Mouse (Mus musculus) neural tube, embryonic 10.5 days (tissue): ENCODE results near the gene Pfkp.
A peak's percentile ranks its signal among the peaks of the same experiment; 100 is the strongest.

Source experiments
- DNase-seq: peaks from one replicate; pipeline ENCODE4 v3.0.0-alpha.2; 2017; ENCODE audit warnings: low spot score; ENCODE audit errors: extremely low spot score

The Pfkp gene

GRCm38 (mm10) chr13:6648669-6649233 lies at the start of gene Pfkp:
Gene Pfkp (minus strand): TSS chr13:6648777.
- DNase-seq = peak; percentile 80

GRCm38 (mm10) chr13:6690607-6691006 lies 42.0 kb upstream of the Pfkp start:
- DNase-seq = no peak

DNA sequence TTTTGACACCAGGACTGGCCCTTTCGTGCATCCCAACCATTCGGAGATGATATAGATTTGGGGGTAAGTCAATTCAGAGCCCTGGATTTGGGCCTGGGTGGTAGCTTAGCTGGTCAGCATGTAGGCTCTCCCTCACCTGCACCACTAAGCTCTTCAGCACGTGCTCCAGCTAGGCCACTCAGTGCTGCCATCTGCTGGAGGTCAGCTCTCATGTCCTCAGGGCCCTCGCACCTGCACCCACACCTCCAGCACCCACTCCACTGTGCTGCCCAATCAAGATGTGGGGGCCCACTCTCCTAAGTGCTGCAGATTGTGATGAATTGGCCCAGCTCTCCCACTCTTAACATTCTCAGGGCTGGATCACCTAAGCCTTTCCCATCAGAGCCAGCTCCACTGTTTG lies 41.4 kb upstream of the Pfkp start:
- peak; percentile 29 for DNase-seq

DNA sequence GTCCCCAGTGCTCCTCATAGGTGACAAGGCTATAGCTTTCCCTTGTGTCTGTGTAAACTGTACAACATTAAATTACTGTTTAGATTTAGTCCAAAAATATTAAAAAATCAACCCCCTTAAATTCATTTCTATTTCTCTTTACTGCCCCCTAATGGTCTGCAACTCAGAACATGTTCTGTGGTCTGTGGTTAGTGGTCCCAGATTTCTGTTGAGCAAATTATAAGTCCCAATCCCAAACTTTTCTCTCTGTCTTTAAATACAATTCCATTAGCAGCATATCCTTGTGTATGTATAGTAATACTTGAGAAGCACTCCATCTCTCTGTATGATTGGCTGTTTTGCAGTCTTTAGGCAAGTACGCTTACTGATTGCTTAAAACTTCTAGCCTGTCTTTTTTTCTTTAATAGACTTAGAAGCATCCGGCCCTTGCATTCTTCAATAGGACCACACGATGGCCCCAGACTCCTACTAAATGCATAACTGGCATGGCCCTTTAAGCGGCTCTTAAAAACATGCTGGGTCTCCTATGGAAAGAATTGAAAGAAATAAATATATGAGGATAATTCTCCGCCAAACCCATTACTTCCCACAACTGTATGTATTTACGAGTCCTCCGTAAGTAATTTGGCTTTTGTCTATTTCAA lies 40.3 kb upstream of the Pfkp start:
- DNase-seq = no peak

DNA sequence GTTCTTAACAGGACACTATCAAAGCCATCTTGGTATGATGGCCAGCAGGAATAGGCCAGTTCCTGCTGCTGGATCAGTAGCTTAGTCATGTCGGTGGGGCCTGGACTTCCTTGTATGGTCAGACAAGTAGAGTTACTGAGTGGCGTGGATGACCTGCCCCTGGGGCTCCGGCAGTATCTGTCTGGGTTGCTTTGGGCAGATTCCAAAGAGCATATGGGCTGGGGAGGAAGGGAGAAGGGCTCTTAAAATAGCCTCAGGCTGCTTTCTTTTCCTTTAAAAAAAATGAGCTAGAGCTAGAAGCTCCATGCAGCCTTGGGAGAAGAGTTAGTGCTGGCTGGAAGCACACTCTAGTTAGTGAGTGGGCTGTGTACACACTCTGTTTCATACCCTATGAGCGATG lies 18.3 kb upstream of the Pfkp start:
- no peak for DNase-seq

DNA sequence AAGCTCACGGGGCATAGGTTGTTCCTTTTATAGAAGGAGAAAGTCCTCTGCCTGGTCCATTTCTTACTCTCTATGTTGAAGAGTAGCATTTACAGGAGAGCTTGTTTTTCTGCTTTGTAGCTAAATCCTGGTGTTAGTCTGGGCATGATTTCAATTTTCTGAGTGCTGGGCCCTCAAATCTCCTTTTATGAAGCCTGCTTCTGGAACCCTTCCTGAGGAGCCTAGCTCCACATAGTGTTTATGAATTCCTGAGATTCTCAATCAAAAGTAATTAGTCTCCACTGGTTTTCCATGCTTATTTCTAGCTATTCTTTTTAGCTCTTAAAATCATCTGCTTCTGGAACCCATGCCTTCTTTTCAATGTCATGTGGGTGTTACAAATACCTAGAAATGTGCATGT lies 16.9 kb upstream of the Pfkp start:
- no peak for DNase-seq

GRCm38 (mm10) chr13:6664216-6664615 lies 15.6 kb upstream of the Pfkp start:
- DNase-seq = no peak

DNA sequence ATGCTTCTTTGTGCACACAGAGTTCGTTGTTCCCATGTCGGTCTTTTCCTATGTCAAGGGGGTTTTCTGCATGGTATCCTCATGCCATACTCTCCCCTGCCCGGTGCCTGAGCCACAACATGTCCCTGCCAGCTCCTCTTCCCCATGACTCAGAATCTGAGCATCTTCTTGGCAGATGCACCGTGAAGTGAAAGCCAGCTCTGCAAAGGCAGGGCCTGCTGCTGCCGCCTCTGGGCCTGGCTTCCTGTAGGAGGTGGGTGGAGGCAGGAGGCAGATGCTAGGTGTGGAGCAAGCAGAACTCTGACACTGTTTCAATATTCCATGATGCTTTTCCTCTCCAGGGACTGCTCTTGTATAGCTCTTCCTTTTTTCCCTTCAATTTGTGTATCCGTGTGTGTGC lies 10.7 kb upstream of the Pfkp start:
- DNase-seq = no peak

- no peak for DNase-seq
These were observed 8.7 kb upstream of the Pfkp start for GRCm38 (mm10) chr13:6657300-6657699.

DNA sequence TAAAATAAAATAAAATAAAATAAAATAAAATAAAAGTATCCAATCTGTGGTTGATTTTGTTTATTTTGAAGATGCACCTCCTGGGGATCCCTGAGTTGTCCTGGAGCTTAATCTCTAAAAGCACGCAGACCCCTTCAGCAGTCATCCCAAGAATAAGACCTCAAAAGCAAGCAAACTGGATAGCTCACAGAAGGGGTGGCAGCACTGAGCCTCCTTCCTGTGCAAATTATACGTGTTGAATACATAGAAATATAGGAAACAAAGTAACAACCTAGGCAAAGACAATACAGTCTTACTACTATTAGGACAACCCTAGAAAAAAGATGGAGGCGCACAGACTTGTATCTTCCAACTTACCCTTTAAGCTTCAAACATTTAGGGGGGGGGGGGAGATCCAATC lies 965 bp upstream of the Pfkp start:
- no peak for DNase-seq

DNA sequence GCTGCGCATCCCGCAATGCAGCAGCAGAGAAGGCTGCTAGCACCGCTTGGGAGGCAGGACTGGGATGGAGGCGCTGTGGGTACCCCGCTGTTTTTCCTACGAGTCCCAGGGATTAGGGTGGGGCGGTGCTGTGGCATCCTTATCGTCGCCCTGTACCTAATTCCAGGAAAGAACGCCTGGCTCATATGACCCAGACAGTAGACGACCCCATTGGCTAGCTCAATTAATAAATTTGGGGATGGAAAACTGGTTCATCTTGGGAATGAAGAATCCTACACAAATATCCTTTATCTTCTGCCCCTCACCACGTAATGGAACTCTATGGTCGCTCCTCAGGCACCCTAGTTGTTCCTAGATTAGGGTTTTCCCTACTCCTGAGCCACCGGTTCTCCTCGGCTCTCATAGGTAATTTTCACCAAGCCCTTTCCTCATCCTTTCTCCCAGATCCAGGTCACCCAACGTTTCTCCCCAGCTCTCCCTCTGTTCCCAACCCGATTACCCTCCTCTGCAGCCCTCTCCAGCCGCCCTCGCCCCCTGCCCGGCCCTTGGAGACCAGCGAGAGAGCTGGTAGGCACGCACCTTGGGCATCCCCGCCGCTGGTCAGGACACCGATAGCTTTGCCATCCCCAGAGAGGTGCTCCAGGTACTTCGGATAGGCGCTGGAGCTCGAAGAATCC lies 447 bp downstream of the Pfkp start:
- DNase-seq = peak; percentile 24

DNA sequence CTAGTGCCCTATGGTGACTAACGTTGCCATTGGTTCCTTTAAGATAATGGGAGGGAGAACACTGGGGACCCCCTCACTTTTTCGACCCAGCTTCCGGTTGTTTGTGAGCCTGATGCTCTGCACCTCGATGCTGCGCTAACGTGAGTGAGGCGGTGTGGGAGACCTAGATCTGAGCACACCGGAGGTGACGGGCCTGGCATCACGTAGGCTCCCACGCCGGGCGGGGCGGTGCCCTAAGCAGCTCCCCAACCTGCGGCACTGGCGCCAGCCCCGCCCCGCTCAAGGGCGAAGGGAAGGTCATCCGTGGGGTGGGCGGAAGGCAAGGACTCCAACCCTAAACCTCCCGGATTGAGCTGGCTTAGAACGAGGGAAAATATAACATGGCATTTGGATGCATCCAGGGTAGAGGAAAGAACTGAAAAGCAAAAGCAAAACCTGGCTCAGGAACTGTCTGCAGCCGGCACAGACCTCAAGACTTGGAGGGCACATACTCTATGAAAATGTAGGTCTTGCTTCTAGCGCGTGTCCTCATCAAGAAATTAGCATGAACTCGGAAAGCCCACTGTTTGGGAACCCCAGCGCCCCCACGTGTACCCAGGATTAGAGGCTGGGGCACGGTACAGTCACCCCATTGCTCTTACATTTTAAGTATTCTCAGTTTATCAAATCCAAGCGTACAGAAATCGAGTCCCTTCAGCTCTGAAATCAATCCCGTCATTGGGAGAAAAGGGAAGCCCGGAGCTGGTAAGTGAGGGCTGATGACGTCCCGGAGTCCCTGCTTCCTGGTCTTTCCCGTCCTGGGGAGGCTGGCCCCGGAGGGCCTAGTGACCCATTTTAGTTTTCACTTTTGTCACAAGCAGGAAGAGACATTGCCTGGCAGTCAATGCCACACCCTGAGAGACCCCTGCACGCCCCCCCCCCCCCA lies 1.2 kb downstream of the Pfkp start:
- DNase-seq = peak; percentile 44

- DNase-seq = no peak
These were observed 1.9 kb downstream of the Pfkp start for GRCm38 (mm10) chr13:6646674-6647066.

GRCm38 (mm10) chr13:6646266-6646665 lies 2.3 kb downstream of the Pfkp start:
- no peak for DNase-seq

DNA sequence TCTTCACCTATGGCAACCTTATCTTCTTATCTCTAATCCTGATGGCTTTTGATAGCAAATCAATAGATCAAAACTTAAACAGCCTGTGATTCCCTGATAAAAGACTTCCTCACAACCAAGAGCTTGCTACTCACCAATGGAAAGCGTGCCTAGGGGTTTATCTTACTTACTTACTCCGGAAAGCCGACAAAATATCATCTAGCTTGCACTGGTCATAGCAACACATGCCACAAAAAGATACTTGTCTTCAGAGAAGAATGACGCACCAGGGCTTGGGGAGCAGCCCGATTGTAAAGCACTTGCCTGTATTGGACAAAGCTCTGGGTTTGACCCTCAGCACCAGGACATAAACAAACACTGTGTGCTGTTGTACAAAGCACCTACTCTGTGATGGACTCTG lies 4.6 kb downstream of the Pfkp start:
- no peak for DNase-seq

DNA sequence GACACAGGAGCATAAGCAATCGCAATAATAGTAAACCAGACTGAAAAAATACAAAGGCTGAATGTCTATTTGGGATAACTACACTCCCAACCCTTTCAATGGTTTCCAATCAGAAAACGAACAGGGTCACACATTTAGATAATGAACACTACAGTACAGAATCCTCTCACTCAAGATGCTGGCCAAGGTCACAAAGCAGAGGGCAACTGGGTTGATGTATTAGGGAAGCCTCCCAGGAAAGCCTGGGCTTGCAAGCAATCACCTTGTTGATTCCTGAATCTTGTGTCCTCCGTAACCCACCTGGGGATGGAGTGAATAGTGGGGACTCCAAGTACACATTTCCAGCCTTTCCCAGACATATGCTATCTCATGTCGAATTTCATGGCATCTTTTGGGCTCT lies 5.6 kb downstream of the Pfkp start:
- DNase-seq = no peak

DNA sequence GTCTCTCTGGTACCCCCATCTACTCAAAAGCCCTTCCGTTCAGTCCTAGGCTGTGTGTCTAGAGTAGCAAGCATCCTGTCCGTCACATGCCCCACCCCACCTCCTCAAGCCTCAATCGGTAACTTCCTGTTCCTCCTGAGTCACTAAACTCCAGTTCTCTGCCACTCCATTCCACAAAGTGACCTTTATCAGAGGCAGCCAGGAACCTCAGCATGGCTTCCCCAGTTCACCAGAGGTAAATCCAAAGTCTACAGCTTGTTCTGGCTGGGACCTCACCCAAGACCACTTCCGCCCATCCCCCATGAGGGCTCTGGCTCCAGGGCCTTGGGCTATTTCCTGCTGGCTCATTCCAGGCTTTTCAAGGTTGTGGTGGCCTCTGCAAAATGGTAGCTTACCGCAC lies 6.1 kb downstream of the Pfkp start:
- DNase-seq = no peak

DNA sequence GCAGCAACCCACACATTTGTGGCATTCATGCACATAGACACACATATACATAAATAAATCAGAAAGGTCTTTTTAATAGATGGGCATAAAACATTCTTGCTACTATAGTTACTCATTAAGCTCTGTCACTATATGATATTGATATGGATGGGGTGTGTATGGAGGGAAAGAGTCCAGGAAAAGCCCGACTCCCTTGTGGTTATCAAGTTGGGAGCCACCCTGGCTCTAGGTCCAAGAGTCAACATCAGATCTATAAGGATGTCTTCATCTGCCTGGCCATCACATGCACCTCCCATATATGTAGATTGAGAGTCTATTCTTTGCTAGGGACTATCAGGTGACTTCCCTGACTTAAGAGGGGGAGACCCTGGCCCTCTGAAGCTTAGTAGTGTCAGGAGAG lies 7.1 kb downstream of the Pfkp start:
- DNase-seq = no peak

GRCm38 (mm10) chr13:6639507-6640030 lies 9.0 kb downstream of the Pfkp start:
- no peak for DNase-seq

GRCm38 (mm10) chr13:6638976-6639375 lies 9.6 kb downstream of the Pfkp start:
- DNase-seq = no peak

- no peak for DNase-seq
These were observed 10.2 kb downstream of the Pfkp start for GRCm38 (mm10) chr13:6638425-6638824.
